15 mouse cellular contexts compared by ENCODE assay signal in genomic region chrX:130557251-130557650, GRCm38 (mm10).
"Had no signal": no experiment of that assay in that cellular context is flagged by ENCODE, and none has a peak within 500 bp of the region (broad histone marks: within the 10 kb centered on the region; RNA-seq: fewer than 3 reads in every experiment).

No protein-coding gene starts in this region.

- H3K27ac ChIP-seq: neural tube, embryonic 15.5 days; stomach, embryonic 15.5 days; stomach, postnatal 0 days had no signal

- H3K9me3 ChIP-seq: neural tube, embryonic 15.5 days; stomach, embryonic 15.5 days had no signal

- H3K4me3 ChIP-seq: neural tube, embryonic 15.5 days; stomach, embryonic 15.5 days had no signal

- DNase-seq: retina, postnatal 1 day; right cerebral cortex, adult 18-20 months; right cerebral cortex, postnatal 14 days; right cerebral cortex, postnatal 25 days; right cerebral cortex, postnatal 4 days; spleen, adult 18-20 months; thymus, adult 18-20 months; thymus, adult 2 months; thymus, postnatal 14 days; thymus, postnatal 25 days; thymus, postnatal 36 days; thymus, postnatal 4 days had no signal

- H3K9ac ChIP-seq: neural tube, embryonic 15.5 days; stomach, embryonic 15.5 days had no signal

- H3K4me2 ChIP-seq: neural tube, embryonic 15.5 days; stomach, embryonic 15.5 days had no signal

- H3K27me3 ChIP-seq: neural tube, embryonic 15.5 days; stomach, embryonic 15.5 days had no signal

- H3K36me3 ChIP-seq: neural tube, embryonic 15.5 days; stomach, embryonic 15.5 days had no signal

- H3K4me1 ChIP-seq: neural tube, embryonic 15.5 days; stomach, embryonic 15.5 days had no signal
